ENCODE assay signal across 27 mouse cellular contexts in the genomic region with DNA sequence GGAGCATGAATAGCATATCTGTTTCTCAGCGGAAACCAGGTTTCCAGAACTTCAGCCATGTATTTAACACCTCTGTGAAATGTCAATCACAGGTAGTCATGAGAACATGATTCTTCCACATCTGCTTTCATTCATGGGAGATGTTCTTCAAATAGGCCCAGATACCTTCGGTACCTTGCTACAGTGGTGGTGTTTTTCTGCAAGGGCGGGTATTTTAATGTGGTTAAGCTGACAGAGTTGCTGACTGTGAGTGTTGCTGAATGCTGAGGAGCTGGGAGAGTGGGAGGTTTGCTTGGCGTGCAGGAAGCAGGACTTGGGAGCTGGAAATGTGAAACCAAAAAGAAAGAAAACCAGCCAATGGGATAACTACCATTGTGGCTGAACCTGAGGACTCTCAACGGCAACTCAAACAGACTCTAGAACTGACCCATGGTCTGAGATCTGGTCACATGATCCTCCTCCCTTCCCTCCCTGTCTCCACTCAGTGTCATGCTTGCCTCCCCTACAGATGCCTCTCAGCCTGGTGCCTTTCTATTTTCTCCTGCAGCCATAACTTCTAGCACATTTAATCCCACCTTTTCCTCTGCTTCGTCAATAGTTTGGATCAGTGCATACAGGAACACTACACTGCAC.
DNase-seq lines count a peak whose midpoint lies in the region; ATAC-seq and TF ChIP-seq lines count a peak whose summit lies in the region.
"Had no signal": no experiment of that assay in that cellular context is flagged by ENCODE, and none has a peak within 500 bp of the region (broad histone marks: within the 10 kb centered on the region; RNA-seq: fewer than 3 reads in every experiment).

No protein-coding gene starts in this region.

- no peak overlapping the region for H3K4me3 ChIP-seq in lung, postnatal 0 days (ENCODE audit: low read depth, low read length)
- no peak overlapping the region for H3K4me3 ChIP-seq in embryonic facial prominence, embryonic 13.5 days
- no peak overlapping the region for H3K4me3 ChIP-seq in limb, embryonic 12.5 days (replicated peaks)
- no peak overlapping the region for H3K4me3 ChIP-seq in hindbrain, embryonic 13.5 days
- H3K4me3 ChIP-seq: forebrain, embryonic 10.5 days; intestine, embryonic 15.5 days; liver, embryonic 15.5 days; midbrain, embryonic 12.5 days; neural tube, embryonic 13.5 days had no signal

- H3K4me2 ChIP-seq in lung, postnatal 0 days (replicated peaks; ENCODE audit: low read depth, low read length): no peak overlapping the region
- H3K4me2 ChIP-seq in embryonic facial prominence, embryonic 13.5 days: no peak overlapping the region
- 0 out of 2 replicates have a peak overlapping the region, but pooled peaks have one; percentile 4 for H3K4me2 ChIP-seq in limb, embryonic 12.5 days
- H3K4me2 ChIP-seq in hindbrain, embryonic 13.5 days: no peak overlapping the region
- H3K4me2 ChIP-seq: intestine, embryonic 15.5 days; liver, embryonic 15.5 days; lung, embryonic 14.5 days; midbrain, embryonic 12.5 days; neural tube, embryonic 13.5 days had no signal

- DNase-seq in frontal cortex, postnatal 10 days (ENCODE audit: low spot score in 2 of 2): no peak
- DNase-seq in lung, postnatal 0 days (ENCODE audit: low spot score): no peak
- DNase-seq in lung, postnatal 36 days: no peak
- no peak for DNase-seq in adrenal gland, postnatal 4 days (ENCODE audit: low spot score in 2 of 2)
- DNase-seq: adrenal gland, postnatal 10 days; cerebellum, adult 11-12 months; cerebellum, adult 9-11 months; gastrocnemius, postnatal 14 days; kidney, adult 8-10 months; layer of hippocampus, adult 9-11 months; lung, embryonic 14.5 days; right cerebral cortex, postnatal 14 days; spleen, adult 18-20 months; thymus, adult 18-20 months; thymus, postnatal 25 days had no signal

- TF ChIP-seq CTCF in lung, postnatal 0 days (IDR thresholded peaks at IDR 0.05): no peak

- ATAC-seq in frontal cortex, adult (ENCODE audit: low TSS enrichment): peak; percentile 98
- peak; percentile 50 for ATAC-seq in lung, postnatal 0 days
- no peak for ATAC-seq in embryonic facial prominence, embryonic 13.5 days (ENCODE audit: insufficient number of reproducible peaks, insufficient read depth, low FRiP score, low TSS enrichment, low read depth)
- peak; percentile 66; the same call in 1 of the 2 replicates for ATAC-seq in limb, embryonic 12.5 days (ENCODE audit: insufficient number of reproducible peaks, insufficient read depth, low FRiP score, low TSS enrichment, low read depth)
- no peak for ATAC-seq in hindbrain, embryonic 13.5 days (ENCODE audit: low FRiP score)
- ATAC-seq: forebrain, embryonic 16.5 days; hindbrain, postnatal 0 days; intestine, embryonic 15.5 days had no signal

- WGBS in lung, postnatal 0 days: 61% methylated on average over 6 of the region's 6 CpGs
- 47% methylated on average over 6 of the region's 6 CpGs for WGBS in embryonic facial prominence, embryonic 13.5 days
- 41% methylated on average over 6 of the region's 6 CpGs for whole genome bisulfite sequencing in limb, embryonic 12.5 days
- WGBS in hindbrain, embryonic 13.5 days: 81% methylated on average over 6 of the region's 6 CpGs

- no peaks in the 10 kb centered on the region for H3K36me3 ChIP-seq in lung, postnatal 0 days (ENCODE audit: insufficient read depth, low read length)
- no peaks in the 10 kb centered on the region for H3K36me3 ChIP-seq in embryonic facial prominence, embryonic 13.5 days
- no peaks in the 10 kb centered on the region for H3K36me3 ChIP-seq in limb, embryonic 12.5 days
- H3K36me3 ChIP-seq in hindbrain, embryonic 13.5 days: no peaks in the 10 kb centered on the region
- H3K36me3 ChIP-seq: forebrain, embryonic 10.5 days; G1E; intestine, embryonic 15.5 days; liver, embryonic 15.5 days; midbrain, embryonic 12.5 days; neural tube, embryonic 13.5 days had no signal

- H3K27ac ChIP-seq in lung, postnatal 0 days (ENCODE audit: low read length): no peak overlapping the region
- peak overlapping the region; percentile 45; the same call in 1 of the 2 replicates for H3K27ac ChIP-seq in embryonic facial prominence, embryonic 13.5 days
- H3K27ac ChIP-seq in limb, embryonic 12.5 days: peak overlapping the region; percentile 70
- H3K27ac ChIP-seq in hindbrain, embryonic 13.5 days: no peak overlapping the region
- H3K27ac ChIP-seq: forebrain, embryonic 10.5 days; hindbrain, postnatal 0 days; intestine, embryonic 15.5 days; liver, embryonic 15.5 days; midbrain, embryonic 12.5 days; neural tube, embryonic 13.5 days had no signal

- H3K27me3 ChIP-seq in lung, postnatal 0 days (replicated peaks; ENCODE audit: insufficient read depth, low read length): no peaks in the 10 kb centered on the region
- H3K27me3 ChIP-seq in embryonic facial prominence, embryonic 13.5 days: no peaks in the 10 kb centered on the region; the same call in 1 of the 2 replicates
- H3K27me3 ChIP-seq in limb, embryonic 12.5 days: no peaks in the 10 kb centered on the region
- no peaks in the 10 kb centered on the region for H3K27me3 ChIP-seq in hindbrain, embryonic 13.5 days
- H3K27me3 ChIP-seq: intestine, embryonic 15.5 days; liver, embryonic 15.5 days; midbrain, embryonic 12.5 days had no signal

- H3K9me3 ChIP-seq in lung, postnatal 0 days (ENCODE audit: low read length): no peaks in the 10 kb centered on the region
- H3K9me3 ChIP-seq in embryonic facial prominence, embryonic 13.5 days: no peaks in the 10 kb centered on the region
- H3K9me3 ChIP-seq in limb, embryonic 12.5 days: no peaks in the 10 kb centered on the region
- no peaks in the 10 kb centered on the region for H3K9me3 ChIP-seq in hindbrain, embryonic 13.5 days
- H3K9me3 ChIP-seq: forebrain, embryonic 10.5 days; G1E; intestine, embryonic 15.5 days; liver, embryonic 15.5 days; midbrain, embryonic 12.5 days; neural tube, embryonic 13.5 days had no signal

- H3K4me1 ChIP-seq in lung, postnatal 0 days (ENCODE audit: insufficient read depth, low read depth, low read length): no peaks in the 10 kb centered on the region
- H3K4me1 ChIP-seq in embryonic facial prominence, embryonic 13.5 days: peaks cover 16% of the 10 kb centered on the region
- peaks cover 33% of the 10 kb centered on the region for H3K4me1 ChIP-seq in limb, embryonic 12.5 days (replicated peaks)
- H3K4me1 ChIP-seq in hindbrain, embryonic 13.5 days (replicated peaks): peaks cover 3% of the 10 kb centered on the region; the same call in 1 of the 2 replicates
- H3K4me1 ChIP-seq: intestine, embryonic 15.5 days; liver, embryonic 15.5 days; midbrain, embryonic 12.5 days; neural tube, embryonic 13.5 days had no signal

- no peak for TF ChIP-seq EP300 in lung, postnatal 0 days (IDR thresholded peaks at IDR 0.05)

- H3K9ac ChIP-seq in lung, postnatal 0 days (replicated peaks; ENCODE audit: low read depth): no peak overlapping the region
- no peak overlapping the region for H3K9ac ChIP-seq in embryonic facial prominence, embryonic 13.5 days
- H3K9ac ChIP-seq in limb, embryonic 12.5 days (replicated peaks): no peak overlapping the region
- no peak overlapping the region for H3K9ac ChIP-seq in hindbrain, embryonic 13.5 days
- H3K9ac ChIP-seq: intestine, embryonic 15.5 days; liver, embryonic 15.5 days; lung, embryonic 14.5 days; midbrain, embryonic 12.5 days; neural tube, embryonic 13.5 days had no signal

Comparison
In these comparisons a context has a peak if more than half of its experiments do, and no peak if none do; other contexts are left out.
1. ATAC-seq: peak in frontal cortex, adult (single experiment), lung, postnatal 0 days (single experiment) and limb, embryonic 12.5 days (single experiment); none in embryonic facial prominence, embryonic 13.5 days (single experiment) and hindbrain, embryonic 13.5 days (single experiment).
2. H3K27ac ChIP-seq: peak in embryonic facial prominence, embryonic 13.5 days (single experiment) and limb, embryonic 12.5 days (single experiment); none in lung, postnatal 0 days (single experiment) and hindbrain, embryonic 13.5 days (single experiment).